Mouse (Mus musculus): ENCODE results near the gene Krt24. TPM values are rescaled to one million over a fixed set of nuclear protein-coding genes. Genes with fewer than 3 reads are reported as not detected.

The Krt24 gene
- total and polyA plus RNA-seq, 2 experiments from 2014 or later = 0.07 TPM; not detected in 1

DNA sequence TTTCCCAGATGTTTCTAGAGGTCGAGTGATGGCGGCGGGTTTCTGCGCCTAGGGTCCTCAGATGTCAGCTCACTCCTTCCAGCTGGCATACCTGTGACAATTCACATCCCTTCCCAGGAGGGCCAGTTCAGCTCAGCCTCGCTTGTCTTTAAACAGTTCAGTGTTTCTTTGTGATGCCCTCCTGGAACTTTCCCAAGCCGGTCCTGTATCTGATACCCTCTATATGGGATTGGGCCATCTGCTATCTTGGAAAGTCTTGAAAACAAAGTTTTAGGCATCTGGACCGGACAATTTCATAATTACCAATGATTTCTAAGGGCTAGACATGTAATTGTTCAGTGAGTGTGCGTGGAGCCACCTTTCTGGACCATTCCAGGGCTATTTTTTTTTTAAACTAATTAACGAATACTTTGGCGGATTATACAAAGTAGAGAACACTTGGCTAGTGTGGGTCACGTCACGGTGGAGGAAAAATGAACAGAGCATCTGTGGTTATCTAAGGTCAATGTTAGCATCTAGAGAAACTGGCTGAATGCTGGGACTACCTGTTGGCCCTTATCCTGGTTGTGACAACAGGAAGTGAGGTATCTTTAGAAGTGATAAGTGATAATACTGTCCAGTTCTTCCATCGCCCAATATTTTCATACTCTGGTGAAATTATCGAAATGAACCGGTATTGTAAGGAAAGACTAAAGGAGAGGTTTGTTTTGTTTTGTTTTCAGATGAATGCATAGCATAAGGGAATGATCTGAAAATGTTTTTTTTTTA lies 53.8 kb downstream of the Krt24 start:
- Histone ChIP-seq H3K36me3 (ENCODE audit: insufficient read depth, low read length) (peaks cover 3% of the 10 kb centered on the region; the same call in 1 of the 2 replicates), H3K4me3 (ENCODE audit: low read depth, low read length) (peak overlapping the region; percentile 82), H3K27ac (ENCODE audit: low read depth, low read length) (peak overlapping the region; percentile 97), H3K4me2 (ENCODE audit: low read depth, low read length, poor library complexity, severe bottlenecking) (peak overlapping the region; percentile 80), H3K9me3 (ENCODE audit: low read length) (no peaks in the 10 kb centered on the region), H3K9ac (replicated peaks; ENCODE audit: low read length, poor library complexity, severe bottlenecking) (peak overlapping the region; percentile 89), H3K4me1 (ENCODE audit: insufficient read depth, low read length) (peaks cover 9% of the 10 kb centered on the region), H3K27me3 (ENCODE audit: insufficient read depth, low read length) (no peaks in the 10 kb centered on the region)
- TF ChIP-seq CTCF (IDR thresholded peaks at IDR 0.05) = no peak
- 23% methylated on average over 15 of the region's 15 CpGs for WGBS
- ATAC-seq (ENCODE audit: low FRiP score) (no peak), DNase-seq (ENCODE audit: low spot score) (no peak)

- peak; percentile 81 for DNase-seq (ENCODE audit: low spot score)
- Histone ChIP-seq H3K4me3 (ENCODE audit: low read depth, low read length) (peak within 1 kb of the TSS; percentile 82), H3K9ac (replicated peaks; ENCODE audit: low read length, poor library complexity, severe bottlenecking) (peak within 1 kb of the TSS; percentile 89), H3K4me1 (ENCODE audit: insufficient read depth, low read length) (peaks cover 9% of the 10 kb centered on the region), H3K36me3 (ENCODE audit: insufficient read depth, low read length) (peaks cover 3% of the 10 kb centered on the region; the same call in 1 of the 2 replicates), H3K27ac (ENCODE audit: low read depth, low read length) (peak within 1 kb of the TSS; percentile 97), H3K4me2 (ENCODE audit: low read depth, low read length, poor library complexity, severe bottlenecking) (peak within 1 kb of the TSS; percentile 80), H3K9me3 (ENCODE audit: low read length) (no peaks in the 10 kb centered on the region), H3K27me3 (ENCODE audit: insufficient read depth, low read length) (no peaks in the 10 kb centered on the region)
- TF ChIP-seq CTCF (IDR thresholded peaks at IDR 0.05) = no peak
- under 1% methylated on average over 86 of the region's 87 CpGs for WGBS
- ATAC-seq (ENCODE audit: low FRiP score) = peak; percentile 87
These were observed 54.6 kb downstream of the Krt24 start, which contains the start of gene Smarce1 for GRCm38 (mm10) chr11:99230261-99231048. Gene Smarce1, minus strand, starts transcription at chr11:99231017.

Other genes with a start within 250 kb of the Krt24 start
- 78.8 and 96.7 TPM in 2 replicates for gene Igfbp4, start 244.0 kb downstream of the Krt24 start, total RNA-seq (2014; rRNA removed)
- gene Igfbp4, start 244.0 kb downstream of the Krt24 start, polyA plus RNA-seq (2015; fragmentation: Nextera tagmentation; extraction: Ambion mirVana) = 92.4 and 104 TPM in 2 replicates
- 0.38 TPM in 2 replicates for gene Tns4, start 196.0 kb downstream of the Krt24 start, total RNA-seq (2014; rRNA removed)
- gene Tns4, start 196.0 kb downstream of the Krt24 start, polyA plus RNA-seq (2015; fragmentation: Nextera tagmentation; extraction: Ambion mirVana) = 0.17 and 0.26 TPM in 2 replicates
- gene Ccr7, start 130.2 kb downstream of the Krt24 start, total RNA-seq (2014; rRNA removed) = not detected in 2 replicates
- gene Ccr7, start 130.2 kb downstream of the Krt24 start, polyA plus RNA-seq (2015; fragmentation: Nextera tagmentation; extraction: Ambion mirVana) = not detected in 2 replicates
- 94.9 and 116 TPM in 2 replicates for gene Smarce1, start 54.2 kb downstream of the Krt24 start, total RNA-seq (2014; rRNA removed)
- 170 and 184 TPM in 2 replicates for gene Smarce1, start 54.2 kb downstream of the Krt24 start, polyA plus RNA-seq (2015; fragmentation: Nextera tagmentation; extraction: Ambion mirVana)
- gene Krt222, start 41.2 kb downstream of the Krt24 start, total RNA-seq (2014; rRNA removed) = 10.6 and 11.6 TPM in 2 replicates
- 13.6 and 14.4 TPM in 2 replicates for gene Krt222, start 41.2 kb downstream of the Krt24 start, polyA plus RNA-seq (2015; fragmentation: Nextera tagmentation; extraction: Ambion mirVana)
- 0.11 and 0.19 TPM in 2 replicates for gene Krt25, start 37.7 kb upstream of the Krt24 start, total RNA-seq (2014; rRNA removed)
- gene Krt25, start 37.7 kb upstream of the Krt24 start, polyA plus RNA-seq (2015; fragmentation: Nextera tagmentation; extraction: Ambion mirVana) = 0.29 and 0.54 TPM in 2 replicates
- 0.11 and 1.2 TPM in 2 replicates for gene Krt26, start 52.7 kb upstream of the Krt24 start, total RNA-seq (2014; rRNA removed)
- gene Krt26, start 52.7 kb upstream of the Krt24 start, polyA plus RNA-seq (2015; fragmentation: Nextera tagmentation; extraction: Ambion mirVana) = 0.46 and 0.54 TPM in 2 replicates
- 1.0 TPM in 1 of 2 replicates, not detected in the other for gene Krt27, start 65.8 kb upstream of the Krt24 start, total RNA-seq (2014; rRNA removed)
- 0.22 and 0.28 TPM in 2 replicates for gene Krt27, start 65.8 kb upstream of the Krt24 start, polyA plus RNA-seq (2015; fragmentation: Nextera tagmentation; extraction: Ambion mirVana)
- gene Krt28, start 89.6 kb upstream of the Krt24 start, total RNA-seq (2014; rRNA removed) = 0.93 TPM in 1 of 2 replicates, not detected in the other
- gene Krt28, start 89.6 kb upstream of the Krt24 start, polyA plus RNA-seq (2015; fragmentation: Nextera tagmentation; extraction: Ambion mirVana) = 0.33 and 0.66 TPM in 2 replicates
- gene Krt10, start 104.1 kb upstream of the Krt24 start, total RNA-seq (2014; rRNA removed) = 6.7 and 18.3 TPM in 2 replicates
- gene Krt10, start 104.1 kb upstream of the Krt24 start, polyA plus RNA-seq (2015; fragmentation: Nextera tagmentation; extraction: Ambion mirVana) = 35.7 and 39.2 TPM in 2 replicates
- 2.0 TPM in 1 of 2 replicates, not detected in the other for gene Krt12, start 137.0 kb upstream of the Krt24 start, total RNA-seq (2014; rRNA removed)
- gene Krt12, start 137.0 kb upstream of the Krt24 start, polyA plus RNA-seq (2015; fragmentation: Nextera tagmentation; extraction: Ambion mirVana) = 0.21 and 0.31 TPM in 2 replicates
- gene Krt20, start 152.9 kb upstream of the Krt24 start, total RNA-seq (2014; rRNA removed) = not detected in 2 replicates
- 0.13 and 0.36 TPM in 2 replicates for gene Krt20, start 152.9 kb upstream of the Krt24 start, polyA plus RNA-seq (2015; fragmentation: Nextera tagmentation; extraction: Ambion mirVana)
- gene Krt23, start 207.9 kb upstream of the Krt24 start, total RNA-seq (2014; rRNA removed) = 0.16 TPM in 1 of 2 replicates, not detected in the other
- 0.32 TPM in 1 of 2 replicates, not detected in the other for gene Krt23, start 207.9 kb upstream of the Krt24 start, polyA plus RNA-seq (2015; fragmentation: Nextera tagmentation; extraction: Ambion mirVana)
- not detected in 2 replicates for gene Krt39, start 236.1 kb upstream of the Krt24 start, total RNA-seq (2014; rRNA removed)
- not detected in 2 replicates for gene Krt39, start 236.1 kb upstream of the Krt24 start, polyA plus RNA-seq (2015; fragmentation: Nextera tagmentation; extraction: Ambion mirVana)

Measured in midbrain, postnatal 0 days (tissue).